Mouse (Mus musculus): ENCODE results near the gene Abca14.

Gene Abca14

DNA sequence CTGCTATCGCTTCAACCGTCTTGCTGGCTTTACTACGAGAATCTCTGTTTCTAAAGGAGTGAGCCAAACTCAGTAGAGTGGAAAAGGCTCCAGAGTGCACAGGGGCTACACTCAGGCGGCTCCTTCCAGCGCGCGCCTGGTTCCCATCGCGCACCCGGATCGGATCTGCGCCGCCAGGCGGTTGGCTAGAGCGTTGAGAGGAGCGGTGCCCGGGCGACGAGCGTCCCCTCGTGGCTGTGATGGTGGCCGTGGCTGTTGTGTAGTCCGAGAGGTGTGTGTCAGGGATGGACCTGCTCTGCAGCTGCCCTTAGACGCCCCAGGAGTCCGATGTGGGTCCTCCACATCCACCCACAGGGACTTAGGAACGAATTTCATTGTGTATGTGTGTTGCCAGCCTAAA is at the start of gene Abca14:
Gene Abca14, plus strand, starts transcription at position 173 of the 400 bp plus-strand sequence.
- DNase-seq (ENCODE audit: low spot score): peak; percentile 67

DNA sequence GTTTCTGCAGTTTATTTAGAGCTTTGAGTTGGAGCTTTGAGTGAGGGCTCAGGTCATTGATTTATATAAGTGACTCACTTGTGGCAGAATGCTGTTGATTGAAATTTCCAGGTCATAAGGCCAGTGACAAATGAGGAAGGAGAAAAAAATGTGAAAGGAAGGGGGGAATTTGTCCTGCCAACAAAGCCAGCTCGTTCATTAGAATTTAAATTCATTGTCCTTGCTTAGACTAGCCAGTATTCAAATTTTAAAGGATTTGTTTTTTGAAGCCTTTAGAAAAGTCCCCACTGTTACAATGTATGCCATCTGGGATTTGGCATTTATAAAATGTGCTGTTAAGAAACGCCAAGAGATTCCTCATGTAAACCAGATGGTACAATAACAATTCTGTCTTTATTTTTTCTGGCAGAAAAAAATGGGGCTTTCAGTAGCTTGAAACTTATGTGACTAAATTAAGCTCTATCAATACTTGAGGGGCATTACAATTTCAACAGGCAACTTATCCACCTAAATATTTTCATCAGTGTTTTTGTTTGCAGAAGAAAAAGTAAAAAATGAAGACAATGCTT is 46.8 kb upstream of the Abca14 start:
- DNase-seq (ENCODE audit: low spot score): peak; percentile 50

DNA sequence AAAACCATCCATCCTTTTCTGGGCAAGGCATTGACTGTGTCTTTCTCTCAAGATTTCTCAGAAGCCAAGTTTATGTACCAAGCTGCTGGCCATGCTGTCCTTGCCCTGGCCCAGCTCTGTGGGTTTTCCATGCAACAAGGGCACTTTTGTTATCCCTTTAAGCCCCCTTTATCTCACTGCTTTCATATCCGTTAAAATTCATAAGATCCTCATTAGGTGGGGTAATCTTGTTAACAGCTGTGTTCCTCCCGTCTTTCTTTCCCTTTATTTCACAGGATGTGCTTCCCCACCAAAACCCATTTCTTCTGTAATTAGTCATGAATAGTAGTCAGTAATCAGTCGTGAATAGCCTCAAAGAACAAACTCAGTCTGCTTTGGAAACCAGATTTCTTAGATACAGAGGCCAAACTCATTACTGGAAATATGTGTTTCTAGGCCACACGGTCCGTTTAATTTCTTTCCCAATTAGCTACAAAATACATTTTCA is 46.1 kb upstream of the Abca14 start:
- DNase-seq (ENCODE audit: low spot score): no peak

GRCm38 (mm10) chr7:120158121-120158613 is 45.6 kb upstream of the Abca14 start:
- DNase-seq (ENCODE audit: low spot score): no peak

DNA sequence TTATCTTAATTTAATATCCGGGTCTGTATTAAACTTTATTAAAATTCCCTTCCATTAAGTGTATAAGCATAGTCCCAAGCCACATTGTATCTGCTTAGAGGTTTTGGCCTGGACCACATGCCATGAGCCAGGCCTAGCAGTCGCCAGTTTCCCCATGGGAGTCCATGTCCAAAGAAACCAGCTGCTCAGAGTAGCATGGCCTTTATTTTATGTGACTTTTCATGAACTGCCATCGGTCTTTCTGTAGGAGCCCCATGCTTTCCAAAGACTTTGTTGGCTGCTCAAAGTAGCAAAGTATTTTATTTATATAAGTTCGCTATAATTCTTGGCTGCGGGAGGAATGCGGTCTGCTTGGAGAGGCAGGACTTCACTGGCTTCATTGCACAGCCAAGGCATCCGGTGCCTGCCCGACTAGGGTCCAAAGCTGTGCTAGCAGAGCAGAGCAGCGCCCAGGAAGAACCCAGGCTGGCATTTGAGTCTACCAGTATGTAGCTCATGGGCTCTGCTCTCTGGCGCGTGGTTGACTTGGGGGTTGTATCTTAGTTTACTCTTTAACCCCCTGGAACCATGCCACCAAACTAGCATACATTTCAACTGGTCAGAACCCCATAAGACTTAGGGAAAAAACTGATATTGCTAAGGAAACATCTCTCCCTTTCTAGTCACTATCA is 40.0 kb upstream of the Abca14 start:
- DNase-seq (ENCODE audit: low spot score): no peak

GRCm38 (mm10) chr7:120172188-120172700 is 31.5 kb upstream of the Abca14 start:
- no peak for DNase-seq (ENCODE audit: low spot score)

GRCm38 (mm10) chr7:120173603-120174244 is 30.0 kb upstream of the Abca14 start, which contains the start of gene Anks4b:
Gene Anks4b (plus strand): TSS chr7:120173858.
- no peak for DNase-seq (ENCODE audit: low spot score)

DNA sequence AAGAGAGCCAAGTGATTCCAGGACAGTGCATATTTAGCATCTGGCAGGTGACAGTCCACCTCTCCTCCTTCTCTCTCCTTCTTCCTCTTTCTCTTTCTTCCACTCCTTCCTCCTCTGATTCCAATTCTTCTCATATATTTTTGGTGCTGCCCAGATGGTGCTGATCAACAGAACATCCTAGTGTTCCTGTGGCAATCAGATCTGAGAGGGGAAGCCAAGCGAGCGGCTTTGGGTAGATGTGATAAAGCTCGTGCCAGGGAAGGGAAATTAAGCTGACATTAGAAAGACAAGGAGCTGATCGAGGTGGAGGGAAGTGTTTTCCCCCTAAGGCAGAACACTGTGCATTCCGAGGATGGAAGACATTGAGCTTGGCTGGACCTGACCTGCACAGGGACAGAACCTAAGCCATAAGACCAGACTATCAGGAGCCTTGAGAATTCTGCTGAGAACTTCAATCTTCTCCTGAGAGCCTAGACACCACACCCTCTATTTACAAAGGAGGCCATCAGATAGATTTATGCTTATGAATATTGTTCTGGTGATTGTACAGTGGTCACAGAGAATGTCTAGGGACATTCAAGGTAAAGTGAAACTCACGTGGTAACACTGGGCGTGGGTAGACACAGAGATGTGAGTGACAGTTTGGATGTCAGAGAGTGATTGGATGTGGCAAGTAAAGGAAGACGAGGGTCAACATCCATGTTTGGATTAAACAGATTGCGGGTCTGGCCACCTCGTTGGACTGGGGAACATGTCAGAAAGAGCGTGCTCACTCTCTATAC is 28.8 kb upstream of the Abca14 start:
- no peak for DNase-seq (ENCODE audit: low spot score)

DNA sequence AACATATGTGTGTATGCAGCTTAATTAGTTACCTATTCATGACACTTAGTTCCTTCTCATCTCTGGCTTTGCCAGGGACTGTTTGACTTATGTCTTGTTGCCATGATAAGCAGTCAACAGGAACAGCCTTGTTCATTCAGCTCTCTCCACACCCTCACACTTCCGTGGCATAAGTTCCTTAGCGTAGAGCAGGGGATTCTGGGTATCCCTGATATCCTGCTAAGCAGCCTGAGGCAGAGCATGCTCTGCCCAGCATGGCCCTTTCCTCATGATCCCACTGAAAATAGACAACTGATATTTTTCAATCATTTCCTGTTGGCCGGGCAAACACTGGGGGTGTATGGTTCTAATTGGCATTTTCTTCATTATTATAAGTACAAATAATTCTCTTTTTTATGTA is 26.1 kb upstream of the Abca14 start:
- no peak for DNase-seq (ENCODE audit: low spot score)

GRCm38 (mm10) chr7:120178935-120179334 is 24.8 kb upstream of the Abca14 start:
- DNase-seq (ENCODE audit: low spot score): no peak

- DNase-seq (ENCODE audit: low spot score): no peak
Observed at GRCm38 (mm10) chr7:120180547-120180946, 23.2 kb upstream of the Abca14 start.

- DNase-seq (ENCODE audit: low spot score): no peak
Observed at GRCm38 (mm10) chr7:120181401-120182230, 22.1 kb upstream of the Abca14 start.

- no peak for DNase-seq (ENCODE audit: low spot score)
Observed at GRCm38 (mm10) chr7:120182891-120183290, 20.9 kb upstream of the Abca14 start.

GRCm38 (mm10) chr7:120188946-120189345 is 14.8 kb upstream of the Abca14 start:
- DNase-seq (ENCODE audit: low spot score): no peak

- DNase-seq (ENCODE audit: low spot score): no peak
Observed at GRCm38 (mm10) chr7:120189369-120190149, 14.2 kb upstream of the Abca14 start.

DNA sequence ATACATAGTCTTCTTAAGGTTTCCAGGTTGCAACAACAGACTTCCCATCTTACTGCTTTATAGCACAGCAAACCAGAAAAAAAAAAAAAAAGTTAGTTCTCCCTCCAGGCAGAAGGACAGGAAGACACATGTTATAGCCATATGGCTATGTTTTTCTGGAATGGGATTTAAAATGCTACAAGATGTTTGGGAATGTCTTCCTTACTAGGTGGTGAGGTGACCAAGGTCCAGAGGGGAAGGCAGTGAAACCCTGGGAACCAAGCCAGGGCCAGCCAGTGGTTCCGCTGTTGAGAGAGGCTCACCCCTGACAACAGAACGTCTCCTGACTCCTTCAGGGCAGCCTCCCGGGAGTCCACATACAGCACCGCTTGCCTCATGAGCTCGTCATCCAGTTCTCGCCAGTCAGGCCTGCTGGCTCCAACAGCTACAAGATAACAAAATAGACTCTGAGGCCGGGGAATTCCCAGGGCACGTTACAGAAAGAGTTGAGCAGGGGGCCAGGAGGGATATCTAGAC is 13.6 kb upstream of the Abca14 start:
- no peak for DNase-seq (ENCODE audit: low spot score)

DNA sequence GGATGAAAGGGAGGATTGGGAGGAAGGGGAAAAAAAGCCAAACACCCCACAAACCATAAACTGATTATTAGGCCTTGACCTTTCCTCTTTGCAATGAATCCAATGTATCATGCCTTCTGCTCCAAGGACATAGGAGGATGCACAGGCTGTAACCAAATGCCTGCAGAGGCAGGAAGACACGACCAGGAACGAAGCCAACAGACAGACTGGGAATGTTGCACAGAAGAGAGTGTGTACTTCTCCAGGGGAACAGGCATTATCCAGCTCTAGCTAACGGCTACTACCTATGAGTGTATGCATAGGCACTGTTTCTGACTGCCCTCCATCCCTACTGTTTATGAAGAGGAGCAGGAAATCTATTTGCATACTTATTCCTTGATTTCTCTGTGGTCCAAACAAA is 11.6 kb upstream of the Abca14 start:
- DNase-seq (ENCODE audit: low spot score): no peak

DNA sequence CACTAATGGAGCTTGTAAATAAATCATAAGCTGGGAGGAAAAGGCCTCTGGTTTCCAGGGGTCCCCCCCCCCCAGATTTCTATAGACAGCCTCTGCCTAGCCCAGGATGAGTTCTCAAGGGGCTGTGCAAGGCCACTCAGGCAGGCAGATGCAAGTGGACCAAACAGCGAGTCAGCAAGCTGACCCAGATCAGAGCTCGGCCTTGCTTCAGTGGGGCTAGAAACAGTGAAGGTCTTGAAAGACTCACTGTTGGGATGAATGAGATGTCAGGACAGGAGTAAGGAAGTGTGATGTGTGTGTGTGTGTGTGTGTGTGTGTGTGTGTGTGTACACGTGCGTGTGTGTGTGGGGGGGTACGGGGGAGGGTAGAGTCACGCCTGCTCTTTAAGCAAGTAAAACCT is 10.9 kb upstream of the Abca14 start:
- no peak for DNase-seq (ENCODE audit: low spot score)

DNA sequence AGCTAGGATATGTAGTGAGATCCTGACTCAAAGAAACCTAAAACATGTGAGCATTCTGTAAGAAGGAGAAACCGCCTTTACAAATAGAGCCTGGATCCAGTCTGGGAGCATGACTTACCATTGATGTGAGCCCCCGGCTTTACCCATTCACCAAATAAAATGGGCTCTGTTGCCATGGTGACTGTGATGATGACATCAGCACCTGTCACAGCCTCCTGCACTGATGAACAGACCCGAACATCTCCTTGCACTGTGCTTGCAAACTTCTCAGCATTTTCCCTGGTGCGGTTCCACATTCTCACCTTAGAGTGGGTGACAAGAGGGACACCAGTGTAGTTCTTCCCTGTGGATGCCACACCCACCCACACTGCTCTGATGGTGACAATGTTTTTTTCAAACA is 8.6 kb upstream of the Abca14 start:
- DNase-seq (ENCODE audit: low spot score): no peak

GRCm38 (mm10) chr7:120201231-120201744 is 2.5 kb upstream of the Abca14 start:
- DNase-seq (ENCODE audit: low spot score): no peak
